Mouse (Mus musculus) bone marrow macrophage, adult 2 months (primary cell): ENCODE data around the gene Ric1. TPM values are rescaled to one million over a fixed set of nuclear protein-coding genes. Genes with fewer than 3 reads are reported as not detected.

Source experiments
- H3K27ac ChIP-seq: 2 replicates; pipeline ENCODE4 v1.5.1; 2012; ENCODE audit warnings: low read depth, low read length; ENCODE audit not compliant: insufficient read depth
- H3K4me1 ChIP-seq: 2 replicates; pipeline ENCODE4 v1.6.1; 2012; ENCODE audit warnings: low read length; ENCODE audit not compliant: control insufficient read depth, insufficient read depth
- H3K4me3 ChIP-seq: 2 replicates; pipeline ENCODE4 v1.5.1; 2012; ENCODE audit warnings: mild to moderate bottlenecking, low read length, moderate library complexity; ENCODE audit not compliant: insufficient read depth
- CTCF ChIP-seq: IDR thresholded peaks from 2 replicates; pipeline ENCODE4 v1.5.1; 2012; ENCODE audit warnings: low read depth, mild to moderate bottlenecking, low read length, moderate library complexity
- POLR2A ChIP-seq: IDR thresholded peaks from 2 replicates; pipeline ENCODE4 v1.6.1; 2012; ENCODE audit warnings: mild to moderate bottlenecking, low read depth, low read length, borderline replicate concordance
- polyA plus RNA-seq: library from polyadenylated mRNA; stranded (reverse); fragments of >200 nt; gene quantifications from 2 replicates; pipeline ENCODE4 v1.2.4, GENCODE M21; 2012; ENCODE audit not compliant: missing spikeins, insufficient read depth, insufficient read length

The Ric1 gene
- polyA plus RNA-seq, 1 experiment = 23.1 TPM

GRCm38 (mm10) chr19:29644747-29645146, 122.7 kb downstream of the Ric1 start:
- Histone ChIP-seq H3K27ac (no peak overlapping the region), H3K4me3 (no peak overlapping the region), H3K4me1 (peaks cover 12% of the 10 kb centered on the region)
- TF ChIP-seq POLR2A (no peak), CTCF (peak; percentile 50)

GRCm38 (mm10) chr19:29647651-29648549, 125.8 kb downstream of the Ric1 start, which contains the start of gene Ermp1:
TSS of gene Ermp1 (minus strand) at chr19:29648415.
- TF ChIP-seq CTCF = no peak
- 0 out of 2 replicates have a peak, but pooled peaks have one; percentile 17 for TF ChIP-seq POLR2A
- Histone ChIP-seq H3K27ac (peak within 1 kb of the TSS; percentile 36), H3K4me3 (peak within 1 kb of the TSS; percentile 87), H3K4me1 (no peaks in the 10 kb centered on the region)

GRCm38 (mm10) chr19:29648550-29648914, 126.5 kb downstream of the Ric1 start:
- no peak overlapping the region for H3K27ac ChIP-seq
- TF ChIP-seq POLR2A (no peak), CTCF (no peak)
- no peak overlapping the region for H3K4me3 ChIP-seq
- no peaks in the 10 kb centered on the region for H3K4me1 ChIP-seq

DNA sequence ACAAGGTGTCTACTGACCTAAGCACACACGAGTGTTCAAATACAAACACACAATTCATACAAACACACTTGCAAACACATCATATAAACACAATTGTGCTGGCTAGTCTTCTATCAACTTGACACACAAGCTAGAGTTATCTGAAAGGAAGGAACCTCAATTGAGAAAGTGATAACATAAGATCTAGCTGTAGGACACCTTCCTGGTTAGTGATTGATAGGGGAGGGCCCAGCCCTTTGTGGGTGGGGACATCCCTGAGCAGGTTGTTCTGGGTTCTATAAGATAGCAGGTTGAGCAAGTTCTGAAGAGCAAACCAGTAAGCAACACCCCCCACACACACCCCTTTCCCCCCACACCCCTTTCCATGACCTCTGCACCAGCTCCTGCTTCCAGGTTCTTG, 127.6 kb downstream of the Ric1 start:
- TF ChIP-seq CTCF (no peak), POLR2A (no peak)
- Histone ChIP-seq H3K4me3 (no peak overlapping the region), H3K4me1 (no peaks in the 10 kb centered on the region), H3K27ac (no peak overlapping the region)

GRCm38 (mm10) chr19:29653768-29654265, 131.7 kb downstream of the Ric1 start:
- Histone ChIP-seq H3K27ac (no peak overlapping the region), H3K4me3 (no peak overlapping the region), H3K4me1 (no peaks in the 10 kb centered on the region)
- no peak for TF ChIP-seq POLR2A
- no peak for TF ChIP-seq CTCF

DNA sequence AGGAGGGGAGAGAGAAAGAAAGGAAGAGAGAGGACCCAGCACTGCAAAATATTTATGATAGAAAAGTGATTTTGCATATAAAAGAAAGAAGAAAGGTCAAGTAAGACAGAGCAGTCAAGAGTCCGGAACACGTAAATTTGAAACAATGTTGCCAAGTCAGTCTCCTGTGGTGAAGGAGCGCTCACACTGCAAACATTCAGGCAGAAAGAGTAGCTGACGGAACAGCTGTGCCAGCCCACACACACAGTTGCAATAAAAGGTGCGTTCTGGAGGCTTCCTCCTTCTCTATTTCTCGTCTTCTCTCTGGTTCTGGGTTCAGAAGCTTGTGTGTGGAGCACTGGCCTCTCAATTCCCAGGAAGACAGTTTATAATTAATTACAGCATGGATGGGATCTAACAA, 133.1 kb downstream of the Ric1 start:
- no peaks in the 10 kb centered on the region for H3K4me1 ChIP-seq
- no peak overlapping the region for H3K27ac ChIP-seq
- no peak overlapping the region for H3K4me3 ChIP-seq
- TF ChIP-seq POLR2A (no peak), CTCF (no peak)

GRCm38 (mm10) chr19:29656029-29656428, 133.9 kb downstream of the Ric1 start:
- Histone ChIP-seq H3K27ac (no peak overlapping the region), H3K4me3 (no peak overlapping the region), H3K4me1 (no peaks in the 10 kb centered on the region)
- TF ChIP-seq POLR2A (no peak), CTCF (no peak)

Other genes with a start within 250 kb of the Ric1 start
- gene Insl6, start 196.9 kb upstream of the Ric1 start, polyA plus RNA-seq = 16.7 and 21.7 TPM in 2 replicates
- not detected in 2 replicates for gene Rln1, start 187.6 kb upstream of the Ric1 start, polyA plus RNA-seq
- gene Plgrkt, start 154.9 kb upstream of the Ric1 start, polyA plus RNA-seq = 181 and 239 TPM in 2 replicates
- gene Cd274, start 154.8 kb upstream of the Ric1 start, polyA plus RNA-seq = 42.7 and 44.7 TPM in 2 replicates
- 1.6 and 1.8 TPM in 2 replicates for gene Pdcd1lg2, start 111.4 kb upstream of the Ric1 start, polyA plus RNA-seq
- gene Ermp1, start 126.1 kb downstream of the Ric1 start, polyA plus RNA-seq = 11.4 and 11.7 TPM in 2 replicates
- gene Mlana, start 175.5 kb downstream of the Ric1 start, polyA plus RNA-seq = not detected in 2 replicates